Mouse (Mus musculus) liver, embryonic 14.5 days (tissue): ENCODE measurements around the gene Scml4. TPM values are rescaled to one million over a fixed set of nuclear protein-coding genes. Genes with fewer than 3 reads are reported as not detected.

Source experiments
- ATAC-seq: fragments of 200-750 bp; cut with Nextera tagmentation; 2 replicates; pipeline ENCODE4 v1.8.0; 2017; ENCODE audit warnings: moderate number of reproducible peaks, mild to moderate bottlenecking, moderate library complexity; ENCODE audit not compliant: insufficient read depth
- DNase-seq, 3 experiments: peaks; one replicate each; pipeline ENCODE4 v3.0.0-alpha.2; 2012 to 2013; ENCODE audit warnings: low read depth in 3 of 3, low spot score in 3 of 3
- H3K27ac ChIP-seq: fragments of 300-500 bp; sonication (generic); 2 replicates; pipeline ENCODE4 v1.5.1; 2014; ENCODE audit warnings: moderate library complexity, mild to moderate bottlenecking, control low read depth, inconsistent platforms
- H3K27me3 ChIP-seq: fragments of 300-500 bp; sonication (generic); 2 replicates; pipeline ENCODE4 v1.6.1; 2014; ENCODE audit warnings: mild to moderate bottlenecking, low read length, moderate library complexity; ENCODE audit not compliant: control insufficient read depth, insufficient read depth
- H3K36me3 ChIP-seq: fragments of 300-500 bp; sonication (generic); replicated peaks from 2 replicates; pipeline ENCODE4 v1.6.1; 2014; ENCODE audit warnings: low read depth; ENCODE audit not compliant: control insufficient read depth, insufficient read depth
- H3K4me1 ChIP-seq, 2 experiments: fragments of 200-500 bp in 1 of 2; fragments of 300-500 bp in 1 of 2; sonication (generic) in 1 of 2; replicated peaks; 2 replicates each; pipeline ENCODE4 v1.6.1; 2012 to 2014; ENCODE audit warnings: antibody characterized with exemption in 1 of 2, inconsistent platforms in 1 of 2, low read length in 1 of 2; ENCODE audit not compliant: control insufficient read depth in 2 of 2, insufficient read depth in 2 of 2
- H3K4me2 ChIP-seq: fragments of 300-500 bp; sonication (generic); 2 replicates; pipeline ENCODE4 v1.6.1; 2014; ENCODE audit warnings: low read depth, mild to moderate bottlenecking, control low read depth, moderate library complexity
- H3K4me3 ChIP-seq, 2 experiments: fragments of 200-500 bp in 1 of 2; fragments of 300-500 bp in 1 of 2; sonication (generic) in 1 of 2; 2 replicates each; pipeline ENCODE4 v1.5.1; 2012 to 2014; ENCODE audit warnings: low read depth in 2 of 2, low read length in 2 of 2, mild to moderate bottlenecking in 2 of 2, control low read depth in 1 of 2, inconsistent platforms in 1 of 2, moderate library complexity in 1 of 2; ENCODE audit not compliant: insufficient read depth in 1 of 2
- H3K9ac ChIP-seq: fragments of 300-500 bp; sonication (generic); replicated peaks from 2 replicates; pipeline ENCODE4 v1.6.1; 2014; ENCODE audit warnings: mild to moderate bottlenecking, control low read depth, moderate library complexity
- H3K9me3 ChIP-seq: fragments of 300-500 bp; sonication (generic); 2 replicates; pipeline ENCODE4 v1.6.1; 2016; ENCODE audit warnings: low read length, mixed read lengths; ENCODE audit not compliant: control insufficient read depth
- CTCF ChIP-seq: IDR thresholded peaks from 2 replicates; pipeline ENCODE4 v1.5.1; 2016; ENCODE audit warnings: antibody characterized with exemption, low read depth, control low read depth
- EP300 ChIP-seq: IDR thresholded peaks from 2 replicates; pipeline ENCODE4 v1.6.1; 2016; ENCODE audit warnings: antibody characterized with exemption, low read depth
- WGBS: fragments of 180-500 bp; shearing (Covaris S2); extraction: QIAGEN DNeasy Blood & Tissue Kit; methylation state at CpG from one replicate; pipeline ENCODE4 v1.1.7; 2014; ENCODE audit not compliant: insufficient replicate concordance; 5-methylcytosine and 5-hydroxymethylcytosine counted together
- polyA plus RNA-seq, 2 experiments: library from polyadenylated mRNA; depleted of rRNA in 1 of 2; stranded (reverse) in 1 of 2; unstranded in 1 of 2; fragments of >200 nt; fragmentation: Nextera tagmentation in 1 of 2; extraction: Ambion mirVana in 1 of 2; gene quantifications; 2 replicates each; pipeline versions ENCODE4 v1.2.1 to v1.2.3; 2012 to 2014

The Scml4 gene
- polyA plus RNA-seq, 2 experiments: 0.15 to 0.19 TPM

DNA sequence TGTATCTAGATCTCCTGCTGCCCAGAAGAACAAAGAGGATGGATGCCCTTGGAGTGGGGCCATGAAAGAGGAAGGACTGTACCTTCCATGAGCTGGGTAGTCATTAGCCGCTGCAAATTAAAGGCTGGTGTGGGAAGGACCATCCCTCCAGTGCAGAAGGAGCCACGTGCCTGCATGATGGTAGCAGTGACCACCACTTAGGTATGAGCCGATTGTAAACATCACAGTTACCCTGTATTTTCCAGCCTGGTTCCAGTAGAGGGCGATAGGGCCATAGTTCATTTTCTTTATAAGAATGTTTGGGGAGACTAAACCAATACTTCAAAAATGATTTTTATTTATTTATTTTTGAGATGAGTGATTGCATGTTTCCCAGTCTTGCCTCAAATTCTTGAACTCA, 27.5 kb upstream of the Scml4 start:
- WGBS: 62% methylated on average over 4 of the region's 4 CpGs
- H3K9ac ChIP-seq: no peak overlapping the region
- TF ChIP-seq CTCF (peak; percentile 34), EP300 (no peak)
- H3K27me3 ChIP-seq: no peaks in the 10 kb centered on the region
- peaks cover 9% of the 10 kb centered on the region; the same call in 1 of the 2 replicates for H3K36me3 ChIP-seq
- H3K9me3 ChIP-seq: no peaks in the 10 kb centered on the region
- H3K27ac ChIP-seq: no peak overlapping the region
- no peaks in the 10 kb centered on the region for H3K4me1 ChIP-seq
- no peak overlapping the region for H3K4me3 ChIP-seq
- DNase-seq: no peak
- ATAC-seq: no peak
- H3K4me2 ChIP-seq: no peak overlapping the region

- no peak overlapping the region for H3K27ac ChIP-seq
- H3K4me1 ChIP-seq: no peaks in the 10 kb centered on the region
- no peak for TF ChIP-seq EP300
- DNase-seq: no peak
- H3K4me2 ChIP-seq: no peak overlapping the region
- no peaks in the 10 kb centered on the region for H3K27me3 ChIP-seq
- H3K4me3 ChIP-seq: no peak overlapping the region
- peaks cover 2% of the 10 kb centered on the region; the same call in 1 of the 2 replicates for H3K36me3 ChIP-seq
- WGBS: 76% methylated on average over 4 of the region's 4 CpGs
- no peaks in the 10 kb centered on the region for H3K9me3 ChIP-seq
- no peak overlapping the region for H3K9ac ChIP-seq
- no peak for ATAC-seq
These were observed 26.1 kb upstream of the Scml4 start for GRCm38 (mm10) chr10:42833871-42834727.

DNA sequence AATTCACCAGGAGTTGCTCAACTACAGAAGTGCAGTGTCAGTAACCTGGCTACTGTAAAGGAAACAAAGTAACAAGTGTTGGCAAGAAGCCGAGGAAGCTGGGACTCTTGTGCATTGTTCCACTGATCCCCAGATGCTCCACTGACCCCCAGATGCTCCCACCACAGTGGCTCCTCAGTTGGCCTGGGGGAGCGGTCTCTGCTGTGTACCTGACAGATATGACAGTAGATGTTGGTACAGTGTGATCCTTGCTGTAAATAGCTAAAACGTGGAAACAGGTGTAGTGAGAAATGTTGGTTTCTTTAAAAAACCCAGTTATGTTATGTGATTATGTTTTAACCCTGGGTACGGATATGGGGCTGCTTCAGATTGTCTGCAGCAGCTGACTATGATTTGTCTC, 22.1 kb upstream of the Scml4 start:
- Histone ChIP-seq H3K27ac (no peak overlapping the region), H3K4me3 (no peak overlapping the region), H3K9me3 (no peaks in the 10 kb centered on the region), H3K9ac (no peak overlapping the region), H3K4me1 (no peaks in the 10 kb centered on the region), H3K4me2 (no peak overlapping the region), H3K27me3 (no peaks in the 10 kb centered on the region), H3K36me3 (no peaks in the 10 kb centered on the region; the same call in 1 of the 2 replicates)
- TF ChIP-seq EP300 (no peak), CTCF (no peak)
- ATAC-seq (no peak), DNase-seq (no peak)
- WGBS: 71% methylated on average over 4 of the region's 4 CpGs

- H3K27ac ChIP-seq: no peak overlapping the region
- ATAC-seq: no peak
- TF ChIP-seq EP300 (no peak), CTCF (no peak)
- no peaks in the 10 kb centered on the region for H3K27me3 ChIP-seq
- H3K4me1 ChIP-seq: no peaks in the 10 kb centered on the region
- no peak overlapping the region for H3K4me3 ChIP-seq
- H3K9ac ChIP-seq: no peak overlapping the region
- no peak overlapping the region for H3K4me2 ChIP-seq
- no peaks in the 10 kb centered on the region for H3K9me3 ChIP-seq
- 74% methylated on average over 2 of the region's 2 CpGs for WGBS
- no peak for DNase-seq
- H3K36me3 ChIP-seq: no peaks in the 10 kb centered on the region
These were observed 21.4 kb upstream of the Scml4 start for GRCm38 (mm10) chr10:42838736-42839135.

- no peaks in the 10 kb centered on the region for H3K9me3 ChIP-seq
These were observed 20.1 kb upstream of the Scml4 start for GRCm38 (mm10) chr10:42840036-42840435.

More at GRCm38 (mm10) chr10:42840036-42840435, 20.1 kb upstream of the Scml4 start:
- Histone ChIP-seq H3K27ac (no peak overlapping the region), H3K4me2 (no peak overlapping the region), H3K4me1 (no peaks in the 10 kb centered on the region), H3K9ac (no peak overlapping the region), H3K27me3 (no peaks in the 10 kb centered on the region), H3K4me3 (no peak overlapping the region), H3K36me3 (no peaks in the 10 kb centered on the region)
- 84% methylated on average over 11 of the region's 11 CpGs for WGBS
- ATAC-seq: no peak
- DNase-seq: no peak
- no peak for TF ChIP-seq CTCF
- TF ChIP-seq EP300: no peak
